Mouse (Mus musculus) intestine, postnatal 0 days (tissue): Measurements from ENCODE around the gene Oas2. TPM values are rescaled to one million over a fixed set of nuclear protein-coding genes. Genes with fewer than 3 reads are reported as not detected.

Experiments
- ATAC-seq: fragments of 200-750 bp; cut with Nextera tagmentation; 2 replicates; pipeline ENCODE4 v1.8.0; 2017; ENCODE audit warnings: mild to moderate bottlenecking, moderate TSS enrichment, moderate library complexity
- H3K27ac ChIP-seq: fragments of 300-500 bp; sonication (generic); 2 replicates; pipeline ENCODE4 v1.5.1; 2014; ENCODE audit warnings: mild to moderate bottlenecking, low read depth, low read length, moderate library complexity
- H3K27me3 ChIP-seq: fragments of 300-500 bp; sonication (generic); replicated peaks from 2 replicates; pipeline ENCODE4 v1.6.1; 2014; ENCODE audit warnings: low read length, mixed read lengths; ENCODE audit not compliant: control insufficient read depth, insufficient read depth
- H3K36me3 ChIP-seq: fragments of 300-500 bp; sonication (generic); 2 replicates; pipeline ENCODE4 v1.6.1; 2014; ENCODE audit warnings: mild to moderate bottlenecking, moderate library complexity; ENCODE audit not compliant: control insufficient read depth, insufficient read depth
- H3K4me1 ChIP-seq: fragments of 300-500 bp; sonication (generic); replicated peaks from 2 replicates; pipeline ENCODE4 v1.6.1; 2014; ENCODE audit warnings: antibody characterized with exemption, low read length, mixed read lengths; ENCODE audit not compliant: control insufficient read depth, insufficient read depth
- H3K4me2 ChIP-seq: fragments of 300-500 bp; sonication (generic); replicated peaks from 2 replicates; pipeline ENCODE4 v1.6.1; 2014; ENCODE audit warnings: low read depth, mild to moderate bottlenecking, moderate library complexity
- H3K4me3 ChIP-seq: fragments of 300-500 bp; sonication (generic); 2 replicates; pipeline ENCODE4 v1.5.1; 2014; ENCODE audit warnings: low read depth, low read length
- H3K9ac ChIP-seq: fragments of 300-500 bp; sonication (generic); 2 replicates; pipeline ENCODE4 v1.6.1; 2014; ENCODE audit warnings: mild to moderate bottlenecking, low read depth, low read length
- H3K9me3 ChIP-seq: fragments of 300-500 bp; sonication (generic); 2 replicates; pipeline ENCODE4 v1.6.1; 2016; ENCODE audit warnings: mixed run types; ENCODE audit not compliant: control insufficient read depth
- CTCF ChIP-seq: sonication (generic); IDR thresholded peaks from 2 replicates; pipeline ENCODE4 v1.5.1; 2016; ENCODE audit warnings: low read depth, mild to moderate bottlenecking, control low read depth, antibody characterized with exemption, moderate library complexity
- WGBS: fragments of 180-500 bp; shearing (Covaris S2); extraction: QIAGEN DNeasy Blood & Tissue Kit; methylation state at CpG from one replicate; pipeline ENCODE4 v1.1.7; 2014; 5-methylcytosine and 5-hydroxymethylcytosine counted together
- polyA plus RNA-seq: library from polyadenylated mRNA; unstranded; fragments of >200 nt; fragmentation: Nextera tagmentation; extraction: Ambion mirVana; gene quantifications from 2 replicates; pipeline ENCODE4 v1.2.1, GENCODE M21; 2015

Gene Oas2
- polyA plus RNA-seq, 1 experiment from 2014 or later = 0.23 TPM

GRCm38 (mm10) chr5:120718600-120719378 lies 30.9 kb downstream of the Oas2 start:
- Histone ChIP-seq H3K9ac (no peak overlapping the region), H3K36me3 (no peaks in the 10 kb centered on the region), H3K27ac (no peak overlapping the region), H3K4me2 (no peak overlapping the region), H3K4me1 (no peaks in the 10 kb centered on the region), H3K4me3 (no peak overlapping the region), H3K9me3 (no peaks in the 10 kb centered on the region), H3K27me3 (peaks cover 6% of the 10 kb centered on the region; the same call in 1 of the 2 replicates)
- no peak for ATAC-seq
- no peak for TF ChIP-seq CTCF
- 46% methylated on average over 15 of the region's 15 CpGs for WGBS

- no peak for TF ChIP-seq CTCF
- no peak for ATAC-seq
- Histone ChIP-seq H3K9ac (no peak overlapping the region), H3K27me3 (peaks cover 20% of the 10 kb centered on the region), H3K27ac (no peak overlapping the region), H3K4me1 (no peaks in the 10 kb centered on the region), H3K4me3 (no peak overlapping the region), H3K36me3 (no peaks in the 10 kb centered on the region), H3K4me2 (no peak overlapping the region), H3K9me3 (no peaks in the 10 kb centered on the region)
- WGBS = 70% methylated on average over 10 of the region's 10 CpGs
These were observed 32.5 kb downstream of the Oas2 start for GRCm38 (mm10) chr5:120717136-120717535.

- H3K4me1 ChIP-seq = no peaks in the 10 kb centered on the region
- H3K36me3 ChIP-seq = no peaks in the 10 kb centered on the region
- no peak overlapping the region for H3K4me3 ChIP-seq
- no peak overlapping the region for H3K9ac ChIP-seq
- TF ChIP-seq CTCF = peak; percentile 93
- no peak overlapping the region; the same call in 1 of the 2 replicates for H3K4me2 ChIP-seq
- H3K27me3 ChIP-seq = peaks cover 46% of the 10 kb centered on the region
- no peak overlapping the region for H3K27ac ChIP-seq
- H3K9me3 ChIP-seq = no peaks in the 10 kb centered on the region
- 2% methylated on average over 16 of the region's 16 CpGs for WGBS
- no peak for ATAC-seq
These were observed 35.3 kb downstream of the Oas2 start for GRCm38 (mm10) chr5:120714314-120714713.

- no peak overlapping the region for H3K9ac ChIP-seq
- WGBS = 75% methylated on average over 8 of the region's 8 CpGs
- H3K27me3 ChIP-seq = peaks cover 50% of the 10 kb centered on the region
- H3K4me3 ChIP-seq = no peak overlapping the region
- H3K4me2 ChIP-seq = no peak overlapping the region
- ATAC-seq = no peak
- no peaks in the 10 kb centered on the region for H3K36me3 ChIP-seq
- H3K4me1 ChIP-seq = no peaks in the 10 kb centered on the region
- H3K27ac ChIP-seq = no peak overlapping the region
- no peaks in the 10 kb centered on the region for H3K9me3 ChIP-seq
- TF ChIP-seq CTCF = no peak
These were observed 36.9 kb downstream of the Oas2 start for GRCm38 (mm10) chr5:120712721-120713120.

- Histone ChIP-seq H3K36me3 (no peaks in the 10 kb centered on the region), H3K9me3 (no peaks in the 10 kb centered on the region), H3K4me2 (peak within 1 kb of the TSS; percentile 58), H3K27me3 (peaks cover 50% of the 10 kb centered on the region), H3K9ac (no peak within 1 kb of the TSS), H3K4me3 (peak within 1 kb of the TSS; percentile 37), H3K4me1 (no peaks in the 10 kb centered on the region), H3K27ac (no peak within 1 kb of the TSS)
- 46% methylated on average over 3 of the region's 3 CpGs for WGBS
- no peak for ATAC-seq
- no peak for TF ChIP-seq CTCF
These were observed 37.8 kb downstream of the Oas2 start, which contains the start of gene Dtx1 for GRCm38 (mm10) chr5:120711827-120712226. Dtx1 (minus strand) TSS chr5:120711927.

- Histone ChIP-seq H3K9ac (no peak overlapping the region), H3K4me1 (no peaks in the 10 kb centered on the region), H3K4me2 (peak overlapping the region; percentile 58), H3K27ac (no peak overlapping the region), H3K36me3 (no peaks in the 10 kb centered on the region), H3K9me3 (no peaks in the 10 kb centered on the region), H3K4me3 (peak overlapping the region; percentile 37), H3K27me3 (peaks cover 50% of the 10 kb centered on the region)
- ATAC-seq = no peak
- 3% methylated on average over 43 of the region's 43 CpGs for WGBS
- TF ChIP-seq CTCF = no peak
These were observed 38.2 kb downstream of the Oas2 start for GRCm38 (mm10) chr5:120711416-120711815.
